Mouse (Mus musculus) ES-Bruce4 (cell line): ENCODE data around the gene Ube2cbp.

ENCODE experiments used
- CTCF ChIP-seq: IDR thresholded peaks from one replicate; pipeline ENCODE4 v1.8.1; 2011; ENCODE audit warnings: low read depth, low read length
- EP300 ChIP-seq: IDR thresholded peaks from 2 replicates; pipeline ENCODE4 v1.6.1; 2011; ENCODE audit warnings: low read depth, low read length; ENCODE audit not compliant: insufficient read depth
- POLR2A ChIP-seq: IDR thresholded peaks from one replicate; pipeline ENCODE4 v1.8.1; 2011; ENCODE audit warnings: low read length; ENCODE audit not compliant: insufficient read depth

GRCm38 (mm10) chr9:86464151-86465105 is at the start of gene Ube2cbp:
- TF ChIP-seq POLR2A (no peak), CTCF (peak; percentile 61), EP300 (no peak)
